Mouse (Mus musculus) adipose tissue, adult 10 weeks (tissue): ENCODE data around the gene Galnt2. TPM values are rescaled to one million over a fixed set of nuclear protein-coding genes. Genes with fewer than 3 reads are reported as not detected.

ENCODE experiments used
- polyA plus RNA-seq: library from polyadenylated mRNA; stranded (reverse); fragments of 350-450 nt; fragmentation: Illumina TruSeq; extraction: RNeasy Lipid Tissue Mini Kit (QIAGEN cat#74804); gene quantifications from one replicate; pipeline ENCODE4 v1.2.3, GENCODE M21; 2014; ENCODE audit warnings: low read depth, low replicate concordance

The Galnt2 gene
- 46.5 TPM for polyA plus RNA-seq

DNA sequence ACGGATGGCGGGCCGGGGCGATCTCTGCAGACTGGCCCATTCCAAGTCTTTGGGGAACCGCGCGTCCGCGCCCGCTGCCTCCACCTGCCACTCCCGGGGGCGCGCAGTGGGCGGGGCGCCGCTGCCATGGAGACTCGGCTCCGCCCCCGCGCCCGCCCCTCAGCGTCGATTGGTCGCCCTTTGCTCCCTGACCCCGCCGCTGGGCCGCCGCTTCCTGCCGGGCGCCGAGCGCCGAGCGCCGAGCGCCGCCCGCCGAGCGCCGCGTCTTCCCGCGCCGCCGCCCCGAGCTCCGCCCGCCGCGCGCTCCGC is at the start of gene Galnt2:
Gene Galnt2, plus strand, starts transcription at position 216 of the 309 bp plus-strand sequence.

Other genes starting within 250 kb of the Galnt2 start
- 17.4 TPM for gene Abcb10, start 248.3 kb upstream of the Galnt2 start, polyA plus RNA-seq
- gene Taf5l, start 210.0 kb upstream of the Galnt2 start, polyA plus RNA-seq = 15.2 TPM
- gene Urb2, start 209.9 kb upstream of the Galnt2 start, polyA plus RNA-seq = 5.4 TPM
- 1.1 TPM for gene Pgbd5, start 208.3 kb downstream of the Galnt2 start, polyA plus RNA-seq